Mouse (Mus musculus) CH12.LX (cell line): Measurements from ENCODE around the gene Poc1b. TPM values are rescaled to one million over a fixed set of nuclear protein-coding genes. Genes with fewer than 3 reads are reported as not detected.

Experiments
- DNase-seq: peaks from one replicate; pipeline ENCODE4 v3.0.0-alpha.2; 2013; ENCODE audit errors: extremely low read depth
- H3K27ac ChIP-seq: 2 replicates; pipeline ENCODE4 v1.5.1; 2012; ENCODE audit warnings: low read depth, mild to moderate bottlenecking, control low read depth, moderate library complexity; ENCODE audit not compliant: insufficient read depth
- H3K27me3 ChIP-seq: replicated peaks from 2 replicates; pipeline ENCODE3; 2012; ENCODE audit warnings: inconsistent platforms
- H3K36me3 ChIP-seq, 2 experiments: replicated peaks in 1 of 2; 2 replicates each; pipeline versions ENCODE3 to v1.6.1; 2012; ENCODE audit warnings: inconsistent platforms in 1 of 2, low read length in 1 of 2, mild to moderate bottlenecking in 1 of 2, mixed read lengths in 1 of 2, moderate library complexity in 1 of 2; ENCODE audit not compliant: control insufficient read depth in 1 of 2, insufficient read depth in 1 of 2
- H3K4me1 ChIP-seq, 2 experiments: 2 replicates each; pipeline ENCODE4 v1.6.1; 2012; ENCODE audit warnings: inconsistent platforms in 1 of 2, moderate library complexity in 1 of 2; ENCODE audit not compliant: insufficient read depth in 2 of 2, control insufficient read depth in 1 of 2
- H3K4me2 ChIP-seq: 2 replicates; pipeline ENCODE4 v1.6.1; 2012; ENCODE audit warnings: low read depth, mild to moderate bottlenecking, control low read depth; ENCODE audit not compliant: poor library complexity, insufficient read depth, severe bottlenecking
- H3K4me3 ChIP-seq, 3 experiments: fragments of 150-350 bp in 1 of 3; sonication (generic) in 1 of 3; replicated peaks in 1 of 3; 2 replicates each; pipeline versions ENCODE3 to v1.5.1; 2011 to 2012; ENCODE audit warnings: low read depth in 2 of 3, low read length in 2 of 3, mild to moderate bottlenecking in 2 of 3, moderate library complexity in 2 of 3, control low read depth in 1 of 3, improper control_type of control experiment in 1 of 3, inconsistent platforms in 1 of 3, mixed read lengths in 1 of 3; ENCODE audit not compliant: poor library complexity in 1 of 3
- H3K79me2 ChIP-seq: replicated peaks from 2 replicates; pipeline ENCODE4 v1.6.1; 2012; ENCODE audit warnings: mild to moderate bottlenecking, moderate library complexity; ENCODE audit not compliant: control insufficient read depth, poor library complexity, insufficient read depth, severe bottlenecking; ENCODE audit errors: extremely low read depth
- H3K9ac ChIP-seq: 2 replicates; pipeline ENCODE4 v1.6.1; 2012; ENCODE audit warnings: low read depth, mild to moderate bottlenecking, control low read depth, moderate library complexity; ENCODE audit not compliant: insufficient read depth
- H3K9me3 ChIP-seq: replicated peaks from 2 replicates; pipeline ENCODE3; 2012; ENCODE audit warnings: low read length, inconsistent platforms, mixed read lengths
- BHLHE40 ChIP-seq: IDR thresholded peaks from 2 replicates; pipeline ENCODE4 v1.6.1; 2011; ENCODE audit warnings: mild to moderate bottlenecking, low read depth, low read length, improper control_type of control experiment
- EP300 ChIP-seq: IDR thresholded peaks from 2 replicates; pipeline ENCODE4 v1.6.1; 2011; ENCODE audit warnings: low read length, improper control_type of control experiment
- dilution Hi-C: fragments of 300-500 bp; cut with MboI; formaldehyde crosslinking; loops from 2 replicates; pipeline ENCODE4 v1.14.3; 2020; ENCODE audit warnings: low sequenced_read_pairs; ENCODE audit not compliant: extremely low pct_unique_long_range_greater_than_20kb, extremely low pct_ligation_motif_present
- in situ Hi-C: fragments of 300-500 bp; cut with MboI; formaldehyde crosslinking; loops from 3 replicates; pipeline ENCODE4 v1.14.3; 2019; ENCODE audit warnings: low sequenced_read_pairs, low pct_ligation_motif_present, low pct_unique_long_range_greater_than_20kb, mixed read lengths
- polyA plus RNA-seq: library from polyadenylated mRNA; unstranded; fragments of >175 nt; gene quantifications from 2 replicates; pipeline ENCODE4 v1.2.1, GENCODE M21; 2012; ENCODE audit warnings: low read depth; ENCODE audit not compliant: insufficient read length
- total RNA-seq, 2 experiments: library from RNA; depleted of rRNA; stranded (reverse); fragments of 300-350 nt in 1 of 2; fragments of >200 nt in 1 of 2; gene quantifications; 2 replicates each; pipeline ENCODE4 v1.2.3; 2012 to 2014

Gene Poc1b
- total and polyA plus RNA-seq, 3 experiments = 3.8 to 18.2 (median 5.6) TPM

- Histone ChIP-seq H3K9me3 (no peaks in the 10 kb centered on the region), H3K27ac (no peak overlapping the region), H3K9ac (no peak overlapping the region), H3K4me2 (no peak overlapping the region), H3K27me3 (no peaks in the 10 kb centered on the region), H3K79me2 (no peaks in the 10 kb centered on the region), H3K4me3 (no peak overlapping the region), H3K4me1 (peaks cover 0 to 8% of the 10 kb centered on the region in 2 experiments; a peak in 2 of 4 replicates), H3K36me3 (no peaks in the 10 kb centered on the region)
- dilution Hi-C loops (no loop called here), in situ Hi-C loops (no loop called here)
- no peak for DNase-seq
- TF ChIP-seq BHLHE40 = 0 out of 2 replicates have a peak, but pooled peaks have one; percentile 16
- no peak for TF ChIP-seq EP300
Measured at GRCm38 (mm10) chr10:99246797-99247508, 140.1 kb downstream of the Poc1b start.

Other genes with a start within 250 kb of the Poc1b start
- gene Atp2b1, start 192.6 kb upstream of the Poc1b start, total RNA-seq (2012; rRNA removed) = 29.8 and 31.7 TPM in 2 replicates
- 21.2 and 25.0 TPM in 2 replicates for gene Atp2b1, start 192.6 kb upstream of the Poc1b start, total RNA-seq (2014; rRNA removed)
- gene Atp2b1, start 192.6 kb upstream of the Poc1b start, polyA plus RNA-seq = 41.7 and 49.7 TPM in 2 replicates
- gene Galnt4, start 1.1 kb downstream of the Poc1b start, total RNA-seq (2012; rRNA removed) = 4.7 and 5.2 TPM in 2 replicates
- 4.6 and 5.3 TPM in 2 replicates for gene Galnt4, start 1.1 kb downstream of the Poc1b start, total RNA-seq (2014; rRNA removed)
- 3.7 and 4.4 TPM in 2 replicates for gene Galnt4, start 1.1 kb downstream of the Poc1b start, polyA plus RNA-seq
- gene Phxr2, start 19.3 kb downstream of the Poc1b start, total RNA-seq (2012; rRNA removed) = not detected in 2 replicates
- gene Phxr2, start 19.3 kb downstream of the Poc1b start, total RNA-seq (2014; rRNA removed) = not detected in 2 replicates
- gene Phxr2, start 19.3 kb downstream of the Poc1b start, polyA plus RNA-seq = not detected in 2 replicates
- 6.2 and 7.6 TPM in 2 replicates for gene Dusp6, start 156.2 kb downstream of the Poc1b start, total RNA-seq (2012; rRNA removed)
- 11.6 and 13.5 TPM in 2 replicates for gene Dusp6, start 156.2 kb downstream of the Poc1b start, total RNA-seq (2014; rRNA removed)
- gene Dusp6, start 156.2 kb downstream of the Poc1b start, polyA plus RNA-seq = 4.1 and 6.1 TPM in 2 replicates